Mouse (Mus musculus): ENCODE data around the gene Plekhh1. TPM values are rescaled to one million over a fixed set of nuclear protein-coding genes. Genes with fewer than 3 reads are reported as not detected.

The Plekhh1 gene
- polyA plus RNA-seq, 1 experiment from 2014 or later, result 2.7 TPM

- Histone ChIP-seq H3K27me3 (ENCODE audit: control insufficient read depth, insufficient read depth, low read length) (no peaks in the 10 kb centered on the region), H3K27ac (ENCODE audit: low read depth, low read length) (no peak overlapping the region), H3K4me3 (ENCODE audit: low read depth, low read length) (no peak overlapping the region), H3K4me2 (no peak overlapping the region), H3K9ac (ENCODE audit: low read depth, low read length) (no peak overlapping the region), H3K9me3 (replicated peaks; ENCODE audit: control insufficient read depth, low read length) (no peaks in the 10 kb centered on the region), H3K4me1 (ENCODE audit: control insufficient read depth, insufficient read depth, low read length) (no peaks in the 10 kb centered on the region), H3K36me3 (ENCODE audit: control insufficient read depth, insufficient read depth, low read length) (no peaks in the 10 kb centered on the region)
- 56% methylated on average over 2 of the region's 2 CpGs for WGBS (ENCODE audit: insufficient replicate concordance)
- no peak for ATAC-seq (replicated peaks; ENCODE audit: insufficient number of reproducible peaks, low FRiP score, low TSS enrichment)
These were observed 75.6 kb downstream of the Plekhh1 start for GRCm38 (mm10) chr12:79104544-79104943.

DNA sequence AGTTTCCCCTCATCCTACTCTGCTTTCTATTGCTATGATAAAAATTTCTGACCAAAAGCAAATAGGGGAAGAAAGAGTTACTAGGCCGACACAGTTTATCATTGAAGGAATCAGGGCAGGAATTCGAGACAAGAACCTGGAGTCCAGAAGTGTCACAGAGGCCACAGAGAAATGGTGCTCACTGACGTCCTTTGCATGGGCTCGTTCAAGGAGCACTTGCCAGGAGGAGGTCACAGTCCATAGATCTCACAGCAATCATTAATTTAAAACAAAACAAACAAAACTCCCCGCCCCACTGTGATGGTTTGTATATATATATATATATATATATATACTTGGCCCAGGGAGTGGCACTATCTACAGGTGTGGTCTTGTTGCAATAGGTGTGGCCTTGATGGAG, 76.3 kb downstream of the Plekhh1 start:
- WGBS (ENCODE audit: insufficient replicate concordance), result 72% methylated on average over 5 of the region's 5 CpGs

GRCm38 (mm10) chr12:79118991-79119390, 90.0 kb downstream of the Plekhh1 start:
- 78% methylated on average over 4 of the region's 4 CpGs for WGBS (ENCODE audit: insufficient replicate concordance)
- Histone ChIP-seq H3K4me3 (ENCODE audit: low read depth, low read length) (no peak overlapping the region), H3K9ac (ENCODE audit: low read depth, low read length) (no peak overlapping the region), H3K4me1 (ENCODE audit: control insufficient read depth, insufficient read depth, low read length) (no peaks in the 10 kb centered on the region), H3K27ac (ENCODE audit: low read depth, low read length) (no peak overlapping the region), H3K36me3 (ENCODE audit: control insufficient read depth, insufficient read depth, low read length) (no peaks in the 10 kb centered on the region), H3K4me2 (no peak overlapping the region), H3K9me3 (replicated peaks; ENCODE audit: control insufficient read depth, low read length) (no peaks in the 10 kb centered on the region), H3K27me3 (ENCODE audit: control insufficient read depth, insufficient read depth, low read length) (no peaks in the 10 kb centered on the region)
- ATAC-seq (replicated peaks; ENCODE audit: insufficient number of reproducible peaks, low FRiP score, low TSS enrichment), result no peak

More for the DNA sequence above, 76.3 kb downstream of the Plekhh1 start:
- Histone ChIP-seq H3K4me3 (ENCODE audit: low read depth, low read length) (no peak overlapping the region), H3K9me3 (replicated peaks; ENCODE audit: control insufficient read depth, low read length) (no peaks in the 10 kb centered on the region), H3K27me3 (ENCODE audit: control insufficient read depth, insufficient read depth, low read length) (no peaks in the 10 kb centered on the region), H3K9ac (ENCODE audit: low read depth, low read length) (no peak overlapping the region), H3K4me2 (no peak overlapping the region), H3K4me1 (ENCODE audit: control insufficient read depth, insufficient read depth, low read length) (no peaks in the 10 kb centered on the region), H3K27ac (ENCODE audit: low read depth, low read length) (no peak overlapping the region), H3K36me3 (ENCODE audit: control insufficient read depth, insufficient read depth, low read length) (no peaks in the 10 kb centered on the region)
- ATAC-seq (replicated peaks; ENCODE audit: insufficient number of reproducible peaks, low FRiP score, low TSS enrichment), result no peak

- Histone ChIP-seq H3K4me3 (ENCODE audit: low read depth, low read length) (no peak overlapping the region), H3K4me1 (ENCODE audit: control insufficient read depth, insufficient read depth, low read length) (no peaks in the 10 kb centered on the region), H3K27ac (ENCODE audit: low read depth, low read length) (no peak overlapping the region), H3K27me3 (ENCODE audit: control insufficient read depth, insufficient read depth, low read length) (no peaks in the 10 kb centered on the region), H3K9ac (ENCODE audit: low read depth, low read length) (no peak overlapping the region), H3K36me3 (ENCODE audit: control insufficient read depth, insufficient read depth, low read length) (no peaks in the 10 kb centered on the region), H3K4me2 (no peak overlapping the region), H3K9me3 (replicated peaks; ENCODE audit: control insufficient read depth, low read length) (no peaks in the 10 kb centered on the region)
- ATAC-seq (replicated peaks; ENCODE audit: insufficient number of reproducible peaks, low FRiP score, low TSS enrichment), result no peak
- WGBS (ENCODE audit: insufficient replicate concordance), result 33% methylated on average over 3 of the region's 3 CpGs
These were observed 93.9 kb downstream of the Plekhh1 start for GRCm38 (mm10) chr12:79122820-79123219.

GRCm38 (mm10) chr12:79130299-79131177, 101.6 kb downstream of the Plekhh1 start, which contains the start of gene Arg2:
Gene Arg2 (plus strand): TSS chr12:79130777.
- Histone ChIP-seq H3K4me3 (ENCODE audit: low read depth, low read length) (peak within 1 kb of the TSS; percentile 44), H3K9ac (ENCODE audit: low read depth, low read length) (0 out of 2 replicates have a peak within 1 kb of the TSS, but pooled peaks have one; percentile 34), H3K4me1 (ENCODE audit: control insufficient read depth, insufficient read depth, low read length) (peaks cover 6% of the 10 kb centered on the region; the same call in 1 of the 2 replicates)

More at GRCm38 (mm10) chr12:79130299-79131177, 101.6 kb downstream of the Plekhh1 start, which contains the start of gene Arg2:
- peak; percentile 74 for ATAC-seq (replicated peaks; ENCODE audit: insufficient number of reproducible peaks, low FRiP score, low TSS enrichment)
- H3K27me3 ChIP-seq (ENCODE audit: control insufficient read depth, insufficient read depth, low read length), result peaks cover 37% of the 10 kb centered on the region
- H3K36me3 ChIP-seq (ENCODE audit: control insufficient read depth, insufficient read depth, low read length), result no peaks in the 10 kb centered on the region
- H3K4me2 ChIP-seq, result peak within 1 kb of the TSS; percentile 87
- H3K27ac ChIP-seq (ENCODE audit: low read depth, low read length), result no peak within 1 kb of the TSS
- under 1% methylated on average over 47 of the region's 47 CpGs for WGBS (ENCODE audit: insufficient replicate concordance)
- H3K9me3 ChIP-seq (replicated peaks; ENCODE audit: control insufficient read depth, low read length), result no peaks in the 10 kb centered on the region

Other genes starting within 250 kb of the Plekhh1 start
- 94.7 and 108 TPM in 2 replicates for gene Atp6v1d, start 167.5 kb upstream of the Plekhh1 start, polyA plus RNA-seq (2014; fragmentation: Nextera tagmentation; extraction: Ambion mirVana)
- 185 and 205 TPM in 2 replicates for gene Eif2s1, start 167.3 kb upstream of the Plekhh1 start, polyA plus RNA-seq (2014; fragmentation: Nextera tagmentation; extraction: Ambion mirVana)
- gene Plek2, start 122.2 kb upstream of the Plekhh1 start, polyA plus RNA-seq (2014; fragmentation: Nextera tagmentation; extraction: Ambion mirVana), result 10.6 and 13.1 TPM in 2 replicates
- gene Tmem229b, start 21.5 kb upstream of the Plekhh1 start, polyA plus RNA-seq (2014; fragmentation: Nextera tagmentation; extraction: Ambion mirVana), result 1.6 and 1.8 TPM in 2 replicates
- 17.7 and 19.0 TPM in 2 replicates for gene Pigh, start 60.5 kb downstream of the Plekhh1 start, polyA plus RNA-seq (2014; fragmentation: Nextera tagmentation; extraction: Ambion mirVana)
- gene Arg2, start 101.6 kb downstream of the Plekhh1 start, polyA plus RNA-seq (2014; fragmentation: Nextera tagmentation; extraction: Ambion mirVana), result 0.20 and 0.50 TPM in 2 replicates
- gene Vti1b, start 143.5 kb downstream of the Plekhh1 start, polyA plus RNA-seq (2014; fragmentation: Nextera tagmentation; extraction: Ambion mirVana), result 88.5 and 99.1 TPM in 2 replicates
- 17.7 and 18.4 TPM in 2 replicates for gene Rdh11, start 163.1 kb downstream of the Plekhh1 start, polyA plus RNA-seq (2014; fragmentation: Nextera tagmentation; extraction: Ambion mirVana)
- 0.34 and 0.58 TPM in 2 replicates for gene Rdh12, start 179.8 kb downstream of the Plekhh1 start, polyA plus RNA-seq (2014; fragmentation: Nextera tagmentation; extraction: Ambion mirVana)

Measured in heart, embryonic 11.5 days (tissue).